Mouse (Mus musculus) T-cell, adult 2 months (primary cell): ENCODE results near the gene Mrpl54.

ENCODE experiments used
- DNase-seq: peaks from one replicate; pipeline ENCODE4 v3.0.0; 2022; ENCODE audit warnings: low spot score

The Mrpl54 gene

DNA sequence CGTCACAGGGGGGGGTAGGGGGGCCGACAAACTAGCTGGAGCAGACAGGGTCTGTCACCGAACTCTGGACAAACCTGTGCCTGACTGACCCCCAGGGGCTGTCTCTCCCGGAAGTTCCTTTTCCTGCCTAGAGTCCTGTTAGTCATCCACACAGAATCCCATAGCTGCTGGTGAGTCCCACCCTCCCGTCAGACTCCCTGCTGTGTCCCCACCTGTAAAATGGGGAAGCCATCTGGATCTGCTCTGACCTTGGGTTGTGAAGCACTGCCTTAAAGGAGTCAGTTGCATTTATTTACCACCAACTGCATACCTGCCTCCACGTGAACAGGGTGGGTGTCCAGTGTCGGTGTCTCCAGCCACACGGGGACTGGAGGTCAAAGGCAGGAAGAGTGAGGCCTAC lies 27.7 kb upstream of the Mrpl54 start:
- no peak for DNase-seq

DNA sequence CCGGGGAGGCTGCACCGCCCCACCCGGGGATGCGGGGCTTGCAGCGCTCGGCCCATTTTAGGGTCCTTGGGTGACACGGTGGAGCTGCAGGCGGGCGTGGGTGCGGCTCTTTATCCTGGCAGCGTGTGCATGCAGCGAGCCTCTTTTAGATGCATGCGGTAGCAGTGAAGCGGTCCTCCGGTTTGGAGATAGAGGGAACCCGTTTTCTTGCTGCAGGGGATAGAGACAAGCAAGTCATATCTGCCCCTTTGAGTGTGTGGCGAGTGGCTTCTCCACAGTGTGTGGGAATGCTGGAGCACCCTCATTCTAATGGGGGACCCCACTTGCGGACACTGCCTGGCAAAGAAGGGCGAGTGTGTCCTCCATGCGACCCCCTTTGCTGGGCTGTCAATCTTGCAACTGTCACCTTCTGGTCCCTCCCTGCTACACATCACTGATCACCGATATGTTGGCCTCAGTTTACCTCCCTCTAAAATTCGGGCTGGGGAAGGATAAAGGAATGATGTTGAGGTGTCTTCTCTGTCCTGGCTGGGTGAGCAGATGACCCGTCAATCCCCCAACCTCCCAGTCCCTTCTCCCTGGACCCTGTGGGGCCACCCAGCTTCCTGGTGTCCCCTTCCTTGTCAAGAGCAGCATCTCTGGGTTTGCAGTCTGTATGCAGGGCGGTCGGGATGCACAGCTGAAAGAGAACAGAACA lies 26.7 kb upstream of the Mrpl54 start:
- DNase-seq = no peak

DNA sequence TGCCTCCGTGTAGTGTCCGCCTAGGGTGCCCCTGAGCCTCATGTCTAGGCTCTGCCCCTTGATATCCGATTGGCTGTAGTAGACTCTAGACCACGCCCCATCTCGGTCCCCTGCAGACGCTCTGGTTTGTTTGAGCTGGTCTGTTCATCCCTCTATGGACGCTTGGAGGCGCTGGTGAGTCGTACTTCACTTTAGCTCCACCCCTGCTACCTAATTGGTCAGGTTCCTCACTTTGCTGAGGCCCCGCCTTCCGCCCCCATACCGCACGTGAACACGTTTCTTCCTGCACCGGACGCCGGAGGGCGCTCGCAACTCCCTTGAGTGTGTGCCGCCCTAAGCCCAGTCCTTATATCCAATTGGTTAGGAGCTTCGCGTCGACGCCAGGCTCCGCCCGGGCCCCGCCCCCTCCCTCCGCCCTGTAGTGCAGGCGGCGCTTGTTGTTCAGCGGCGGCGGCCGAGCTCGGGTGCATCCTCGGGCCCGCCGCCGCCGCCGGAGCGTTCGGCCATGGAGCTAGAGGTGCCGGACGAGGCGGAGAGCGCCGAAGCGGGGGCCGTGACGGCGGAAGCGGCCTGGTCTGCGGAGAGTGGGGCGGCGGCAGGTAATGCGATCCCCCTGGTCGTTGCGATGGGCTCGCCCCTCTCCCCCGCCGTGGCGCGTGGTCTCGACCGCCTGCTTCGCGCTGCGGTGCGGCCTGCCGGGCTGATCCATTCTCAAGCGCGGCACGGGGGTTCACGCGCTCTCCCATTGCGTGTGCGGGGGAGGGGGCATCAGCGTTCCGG lies 26.0 kb upstream of the Mrpl54 start, which contains the start of gene Pip5k1c:
Gene Pip5k1c, plus strand, starts transcription at position 410 of the 780 bp plus-strand sequence.
- DNase-seq = peak; percentile 100

DNA sequence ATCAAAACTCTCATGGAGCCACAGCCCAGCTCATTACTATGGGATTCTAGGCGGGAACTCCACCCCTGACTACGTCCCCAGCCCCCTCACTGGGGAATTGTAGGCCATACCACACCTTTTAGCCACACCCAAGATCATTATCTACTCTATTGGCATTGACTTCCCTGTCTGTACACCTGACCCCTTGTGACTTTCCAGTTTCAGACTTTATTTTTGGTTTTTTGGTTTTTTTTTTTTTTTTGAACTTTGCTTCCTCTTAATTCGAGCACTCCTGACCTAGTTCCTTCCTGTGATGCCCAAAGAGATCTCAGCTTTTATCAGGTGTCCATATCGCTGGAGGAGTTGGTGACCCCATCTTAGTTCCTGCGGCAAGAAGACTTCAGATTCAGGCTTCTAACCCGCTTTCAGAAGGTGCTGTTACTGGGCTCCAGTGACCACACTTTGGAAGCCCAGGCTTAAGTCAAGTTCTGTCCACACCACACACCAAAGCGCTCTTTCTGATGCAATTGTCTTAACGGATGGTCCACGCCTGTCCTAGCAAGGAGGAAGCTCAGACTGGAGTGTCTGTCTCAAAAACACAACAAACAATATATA lies 24.9 kb upstream of the Mrpl54 start, which contains the start of gene Tjp3:
Gene Tjp3, minus strand, starts transcription at position 71 of the 594 bp plus-strand sequence.
- no peak for DNase-seq

DNA sequence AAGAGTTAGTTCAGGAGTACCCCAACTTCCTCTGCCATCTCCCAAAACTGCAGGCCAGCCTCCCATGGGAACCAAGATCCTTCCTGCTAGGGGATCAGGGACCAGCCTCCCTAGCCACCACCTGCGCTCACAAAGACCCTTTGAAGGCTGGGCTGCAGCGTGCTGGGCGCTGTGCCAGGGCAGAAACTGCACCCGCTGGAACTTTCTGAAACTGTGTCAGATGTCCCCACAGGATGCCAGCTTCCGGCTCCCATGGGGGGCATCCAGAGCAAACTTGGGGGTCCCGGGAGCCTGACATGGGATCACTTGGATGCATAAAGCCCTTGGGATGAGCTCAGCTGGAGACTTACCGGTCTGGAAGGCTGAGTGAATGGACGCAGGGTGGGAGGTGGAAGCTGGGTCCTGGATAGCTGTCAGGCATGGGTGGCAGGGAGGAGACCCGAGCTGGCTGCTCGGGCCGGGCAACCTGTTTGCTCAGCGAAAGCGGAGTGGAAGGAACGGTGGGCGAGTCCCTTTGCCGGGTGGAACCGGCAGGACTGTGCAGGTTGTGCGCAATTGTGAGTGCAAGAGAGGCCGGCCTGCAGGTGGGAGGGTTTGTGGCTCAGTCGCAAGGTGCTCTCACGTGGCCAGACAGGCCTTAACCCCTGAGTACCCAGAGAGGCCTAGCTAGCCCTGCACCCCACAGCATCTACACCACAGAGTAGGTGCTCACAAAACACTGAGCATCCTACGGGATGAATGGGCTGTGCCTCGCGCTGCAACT lies 24.1 kb upstream of the Mrpl54 start:
- DNase-seq = no peak

DNA sequence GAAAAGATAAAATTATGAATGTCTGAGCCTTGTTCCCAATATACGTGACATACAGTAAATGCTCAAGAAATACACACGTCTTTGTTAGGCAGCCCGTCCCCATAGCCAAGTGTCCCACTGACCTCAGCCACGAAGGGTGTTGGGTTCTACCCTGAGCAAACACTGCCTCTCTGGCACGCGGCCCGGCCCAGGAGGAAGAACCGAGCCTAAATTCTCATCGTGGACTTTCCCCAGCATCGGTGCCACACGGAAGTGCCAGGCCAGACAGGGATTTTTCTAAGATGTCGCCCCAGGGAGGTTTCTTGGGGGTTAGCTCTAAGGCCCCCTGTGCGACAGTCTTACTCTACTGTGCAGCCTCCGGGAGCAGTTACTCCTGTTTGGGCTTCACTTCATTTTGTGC lies 23.1 kb upstream of the Mrpl54 start:
- no peak for DNase-seq

DNA sequence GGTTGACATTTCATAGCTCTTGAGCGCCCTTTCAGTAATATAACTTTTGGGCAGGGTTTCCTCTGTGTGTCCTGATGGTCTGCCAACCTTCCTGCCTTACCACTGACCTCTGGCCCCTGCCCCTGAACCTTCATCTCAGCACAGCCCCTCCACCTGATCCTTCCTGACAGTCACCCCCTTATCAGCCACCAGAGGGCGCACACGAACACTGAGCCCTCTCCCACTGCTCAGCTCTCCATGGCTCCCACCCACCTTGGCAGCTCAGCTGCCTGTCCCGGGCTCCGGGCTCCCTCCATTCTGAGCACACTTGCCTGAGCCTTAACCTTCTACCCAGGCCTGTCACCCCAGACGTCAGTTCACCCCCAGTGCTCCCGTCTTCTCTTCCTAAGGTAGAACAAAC lies 22.5 kb upstream of the Mrpl54 start:
- DNase-seq = peak; percentile 68

DNA sequence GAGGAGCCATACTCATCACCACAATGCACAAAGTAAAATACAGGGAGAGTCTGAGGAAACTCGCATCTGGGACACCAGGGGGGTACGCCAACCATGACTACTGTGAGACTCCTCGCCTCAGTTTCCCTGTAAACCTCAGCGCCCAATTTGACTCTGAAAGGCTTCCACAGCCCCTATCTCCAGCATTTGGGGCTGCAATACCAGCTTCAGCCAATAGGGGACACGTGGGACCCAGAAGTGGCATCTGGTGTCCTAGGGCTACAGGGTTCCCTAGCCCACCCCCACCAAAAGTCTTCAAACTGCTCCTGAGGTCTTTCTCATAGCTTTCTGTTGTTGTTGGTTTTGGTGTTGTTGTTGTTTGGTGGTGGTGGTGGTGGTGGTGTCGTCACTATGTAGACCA lies 21.9 kb upstream of the Mrpl54 start:
- DNase-seq = no peak

DNA sequence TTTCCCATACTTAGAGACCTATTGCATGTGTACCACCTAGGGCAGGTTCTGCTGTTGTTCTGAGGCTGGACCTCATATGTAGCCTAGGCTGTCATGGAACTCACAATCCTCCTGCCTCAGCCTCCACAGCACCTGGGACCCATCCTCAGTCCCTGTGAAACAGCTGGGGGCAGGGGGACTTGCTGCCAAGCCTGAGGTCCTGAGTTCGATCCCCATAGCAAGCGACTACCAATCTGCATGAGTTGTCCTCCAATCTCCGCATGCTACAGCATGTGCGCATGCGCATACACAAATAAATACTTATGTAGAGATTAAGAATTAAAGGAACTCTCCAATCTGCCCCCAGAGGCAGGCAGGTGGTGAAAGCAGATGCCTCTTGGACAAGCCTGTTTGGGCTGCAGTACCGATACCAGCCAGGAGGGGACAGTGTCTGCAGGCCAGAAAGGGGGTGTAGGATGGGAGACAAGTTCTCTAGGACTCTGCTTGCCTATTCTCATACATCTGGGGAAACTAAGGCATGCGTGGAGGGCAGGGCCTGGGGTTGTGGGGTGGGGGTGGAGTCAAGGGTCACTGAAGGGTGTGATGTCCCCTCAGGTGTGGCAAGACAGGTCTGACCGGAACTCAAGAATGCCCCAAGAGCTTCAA lies 20.9 kb upstream of the Mrpl54 start:
- peak; percentile 68 for DNase-seq

DNA sequence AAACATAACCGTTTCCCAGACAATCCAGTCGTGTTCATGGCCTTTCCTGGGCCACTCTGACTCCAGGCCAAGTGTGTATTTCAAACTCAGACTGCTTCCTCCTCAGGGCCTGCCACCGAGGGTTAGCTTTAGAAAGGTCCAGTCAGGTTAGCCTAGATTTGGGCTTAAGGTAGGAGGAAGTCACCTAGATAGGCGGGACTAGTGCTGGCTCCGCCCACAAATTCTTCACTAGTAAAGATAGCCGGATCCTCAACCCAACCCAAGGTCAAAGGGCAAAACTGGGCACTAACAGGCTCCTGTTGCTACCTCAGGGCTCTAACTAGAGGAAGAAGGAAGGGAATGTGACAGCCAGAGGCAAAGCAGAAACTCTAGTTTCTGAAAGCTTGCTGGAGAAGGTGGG lies 19.9 kb upstream of the Mrpl54 start:
- DNase-seq = no peak

DNA sequence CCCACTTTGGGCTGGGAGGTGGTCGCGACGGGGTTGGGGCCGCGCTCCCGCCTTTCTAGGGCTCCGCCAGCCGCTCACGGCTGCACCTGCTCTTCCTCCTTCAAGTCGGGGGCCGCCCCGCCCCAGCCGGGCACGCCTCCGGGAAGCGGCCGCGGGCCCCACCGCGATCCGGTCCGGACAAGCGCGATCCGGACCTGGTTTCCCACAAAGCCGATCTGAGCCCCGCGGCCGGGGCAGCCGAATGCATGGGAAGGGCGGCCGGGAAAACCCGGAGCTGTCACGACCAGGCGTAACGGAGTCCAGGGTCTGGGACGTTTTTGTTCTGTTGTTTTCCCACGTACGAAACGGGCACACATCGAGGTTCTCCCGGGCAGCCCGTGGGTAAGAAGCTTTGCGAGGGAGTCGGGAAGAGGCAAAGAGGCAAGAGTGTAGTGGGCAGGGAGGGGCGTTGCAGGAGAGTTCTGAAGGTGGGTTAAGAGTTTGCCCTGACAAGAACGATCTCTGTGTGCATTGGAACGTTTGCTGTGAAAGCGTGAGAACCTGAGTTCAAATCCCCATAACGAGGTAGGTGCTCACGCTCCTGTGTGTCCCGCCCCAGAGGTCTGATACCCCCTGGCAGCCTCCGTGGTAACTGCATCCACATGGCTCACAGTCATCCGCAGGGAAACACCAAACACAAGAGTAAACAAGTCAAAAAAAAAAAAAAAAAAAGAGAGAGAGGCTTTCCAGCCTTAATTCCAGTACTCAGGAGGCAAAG lies 19.1 kb upstream of the Mrpl54 start:
- DNase-seq = peak; percentile 87

DNA sequence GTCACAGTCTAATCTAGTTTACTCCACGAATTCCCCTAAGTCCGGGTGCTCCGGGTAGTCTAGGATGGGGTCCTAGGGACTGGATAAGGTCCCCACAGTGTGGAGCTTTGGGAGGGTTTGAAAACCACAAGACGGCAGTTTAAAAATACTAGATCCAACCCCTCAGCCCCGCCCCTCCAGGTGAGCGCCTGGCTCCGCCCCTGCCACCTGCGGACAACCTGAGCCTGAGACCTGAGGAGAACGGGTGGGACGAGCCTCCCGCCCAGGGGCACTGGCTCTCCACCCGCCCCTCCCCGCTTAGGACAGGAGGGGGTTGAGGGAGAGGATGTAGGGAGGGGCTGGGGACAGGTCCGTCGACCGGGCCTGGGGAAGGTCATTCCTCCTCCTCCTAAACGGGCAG lies 18.0 kb upstream of the Mrpl54 start:
- no peak for DNase-seq

DNA sequence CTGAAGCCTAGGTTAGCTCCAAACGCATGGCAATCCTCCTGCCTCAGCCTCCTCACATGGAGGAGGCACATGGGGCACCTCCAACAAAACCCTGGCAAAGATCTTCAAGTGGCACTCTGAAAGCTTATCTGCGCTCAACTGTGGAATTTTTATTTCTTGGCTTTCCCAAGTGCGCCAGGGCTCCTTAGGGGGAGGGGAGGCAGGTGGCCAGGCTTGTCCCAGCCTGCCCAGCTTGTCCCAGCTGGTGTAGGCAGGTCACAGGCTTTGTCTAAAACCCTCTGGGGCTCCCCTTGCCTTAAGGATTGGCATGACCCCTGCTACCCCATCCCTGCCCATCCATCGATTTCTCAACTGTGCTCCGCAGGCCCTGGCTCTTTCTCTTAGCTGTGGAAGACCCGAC lies 17.5 kb upstream of the Mrpl54 start:
- no peak for DNase-seq

DNA sequence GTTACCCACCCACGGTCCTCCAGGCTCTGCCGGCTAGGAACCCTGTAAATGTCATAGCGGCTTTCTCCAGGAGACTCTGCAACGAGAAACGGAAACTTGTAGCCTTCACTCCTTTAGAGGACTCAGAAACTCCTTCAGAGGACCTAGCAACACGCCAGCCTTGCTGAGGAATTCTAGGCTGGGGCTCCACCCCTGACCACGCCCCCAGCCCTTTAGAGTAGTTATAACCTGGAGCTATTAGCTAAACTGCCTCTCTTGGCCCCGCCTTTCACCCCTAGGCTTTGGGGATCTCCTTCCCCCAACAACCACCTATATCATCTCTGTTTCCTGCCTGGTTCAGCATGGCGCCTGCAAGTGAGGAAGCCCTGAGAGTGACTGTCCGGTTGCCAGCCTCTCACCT lies 12.8 kb upstream of the Mrpl54 start:
- no peak for DNase-seq

DNA sequence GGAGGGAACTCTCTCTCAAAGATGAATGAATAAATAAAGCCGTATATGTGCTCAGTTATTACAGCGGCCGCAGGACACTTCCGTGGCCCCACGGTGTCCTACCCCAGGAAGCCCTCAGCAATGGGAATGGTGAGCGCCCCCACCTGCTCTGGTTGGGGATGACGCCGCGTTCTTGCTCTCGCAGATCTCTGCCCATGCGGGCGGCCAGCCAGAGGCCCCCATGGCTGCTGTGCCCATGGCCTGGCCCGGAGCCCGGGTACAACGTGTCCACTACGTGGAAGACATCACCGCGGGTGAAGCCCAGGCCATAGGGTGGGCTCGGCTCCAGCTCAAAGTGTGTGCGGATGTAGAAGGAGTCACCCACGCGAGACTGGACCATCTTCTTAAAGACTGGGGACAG lies 10.9 kb upstream of the Mrpl54 start:
- DNase-seq = no peak

DNA sequence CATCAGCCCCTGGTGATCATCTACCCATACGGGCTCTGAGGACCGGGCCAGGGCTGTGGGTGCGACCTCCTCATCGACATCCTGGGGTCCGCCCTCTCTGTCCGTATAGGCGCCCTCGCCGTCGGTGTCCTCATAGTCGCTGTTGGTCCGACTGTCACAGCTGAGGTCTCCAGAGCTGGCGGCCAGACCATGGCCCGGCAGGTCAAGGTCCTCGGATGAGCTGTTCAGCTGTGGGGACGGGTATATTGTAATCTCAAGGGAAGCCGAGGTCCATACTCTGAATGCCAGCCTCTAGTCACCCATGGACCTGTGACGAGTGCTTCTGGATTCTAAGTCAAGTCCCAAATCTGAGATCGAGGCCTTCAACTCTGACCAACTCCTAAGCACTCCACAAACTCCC lies 7.1 kb upstream of the Mrpl54 start:
- DNase-seq = no peak

DNA sequence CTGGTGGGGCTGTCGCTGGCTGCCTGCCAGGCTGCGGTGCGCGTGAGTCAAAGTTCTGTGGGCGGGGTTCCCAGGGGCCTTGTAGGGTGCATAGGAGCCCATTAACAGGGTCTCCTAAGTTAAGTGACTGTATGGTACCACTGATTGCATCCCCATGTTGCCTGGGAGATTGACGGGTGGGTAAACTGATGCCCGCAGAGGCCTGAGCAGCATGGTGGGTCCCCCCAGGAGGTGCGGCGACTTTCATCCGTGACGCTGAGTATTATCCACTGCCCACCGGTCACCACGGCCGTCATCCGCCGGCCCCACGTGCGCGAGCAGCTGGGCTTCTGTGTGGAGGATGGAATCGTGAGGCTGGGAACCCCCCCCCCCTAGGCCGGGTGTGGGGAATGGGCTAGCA lies 5.6 kb upstream of the Mrpl54 start:
- DNase-seq = no peak

DNA sequence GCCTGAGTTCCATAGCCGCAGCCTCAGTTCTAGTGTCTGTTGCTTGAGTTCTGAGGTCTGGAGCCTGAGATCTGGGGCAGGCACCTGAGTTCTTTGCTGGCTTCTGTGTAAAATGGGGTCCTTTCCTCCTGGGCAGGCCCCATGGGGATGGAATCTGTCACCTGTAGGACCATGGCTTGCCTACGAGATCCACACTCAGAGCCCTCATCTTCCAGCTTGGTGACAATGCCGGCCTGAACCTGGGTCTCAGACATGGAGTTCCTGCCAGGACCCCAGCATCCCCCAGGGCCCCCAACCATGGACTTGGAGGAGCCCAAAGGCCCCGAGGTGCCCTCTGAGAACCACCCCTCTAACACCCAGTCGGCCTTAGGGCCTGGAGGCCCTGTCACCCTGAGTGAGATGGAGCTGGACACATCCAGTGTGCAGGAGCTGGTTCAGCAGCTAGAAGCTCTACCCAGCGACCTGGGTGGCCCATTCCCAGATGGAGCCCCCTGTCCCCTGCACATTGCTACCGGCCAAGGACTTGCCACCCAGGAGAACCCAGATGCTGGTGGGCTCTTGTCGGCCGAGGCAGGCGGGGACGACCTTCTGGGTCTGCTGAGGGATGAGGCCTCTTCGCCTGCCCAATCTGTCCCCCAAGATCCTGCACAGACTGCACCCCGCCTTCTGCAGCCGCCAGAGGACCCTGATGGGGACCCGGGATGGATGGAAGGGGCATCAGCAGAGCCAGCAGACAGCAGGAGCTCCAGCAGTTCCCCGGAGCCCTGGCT lies 2.1 kb upstream of the Mrpl54 start:
- DNase-seq = no peak

DNA sequence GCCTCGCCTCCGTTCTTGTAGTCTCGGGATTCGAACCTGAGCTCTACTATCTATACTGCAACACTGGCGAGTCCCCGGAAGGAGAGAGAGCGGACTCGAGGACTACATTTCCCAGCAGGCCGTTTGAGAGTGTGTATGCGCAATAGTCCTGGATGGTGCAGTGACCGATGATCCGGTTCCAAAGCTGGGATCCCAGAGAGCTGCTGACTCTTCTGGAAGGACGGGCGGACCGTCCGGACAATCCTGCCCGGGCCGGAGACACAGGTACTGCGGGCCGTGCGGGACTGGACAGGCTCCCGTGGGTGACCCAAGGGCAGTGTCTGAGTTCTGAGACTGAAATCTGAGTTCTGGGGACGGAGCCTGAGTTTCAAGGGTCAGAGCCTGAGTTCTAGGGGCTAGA lies 1.3 kb upstream of the Mrpl54 start:
- DNase-seq = peak; percentile 70

DNA sequence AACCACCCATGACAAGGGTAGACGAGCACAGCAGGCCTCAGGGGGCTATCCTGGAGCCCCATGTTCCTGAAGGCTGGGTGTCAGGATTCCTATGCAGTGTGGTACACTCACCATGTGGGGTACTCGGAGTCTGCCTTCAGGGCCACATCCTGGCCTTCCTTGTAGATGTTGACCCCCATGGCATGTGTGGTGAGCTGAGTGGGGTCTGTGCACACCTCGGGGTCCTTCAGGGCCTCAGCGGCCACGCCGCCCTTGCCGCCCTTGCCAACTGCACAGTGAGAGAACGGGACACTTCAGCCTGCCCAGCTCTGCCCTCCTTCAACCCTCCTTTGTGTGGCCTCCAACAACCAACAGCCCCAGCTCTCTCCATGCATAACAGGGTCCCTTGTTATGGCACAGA lies 1.2 kb downstream of the Mrpl54 start:
- no peak for DNase-seq
